Mouse (Mus musculus): ENCODE results near the gene Necab3.

Gene Necab3

GRCm38 (mm10) chr2:154558264-154559039 lies at the start of gene Necab3:
Necab3 (minus strand) TSS chr2:154558890.
- peak; percentile 54 for DNase-seq (ENCODE audit: low spot score)

- DNase-seq (ENCODE audit: low spot score), result no peak
Observed at GRCm38 (mm10) chr2:154606965-154607364, 48.3 kb upstream of the Necab3 start.

- DNase-seq (ENCODE audit: low spot score), result no peak
Observed at GRCm38 (mm10) chr2:154604156-154604555, 45.5 kb upstream of the Necab3 start.

GRCm38 (mm10) chr2:154603638-154604153 lies 45.0 kb upstream of the Necab3 start, which contains the start of gene Pxmp4:
Pxmp4 (minus strand) TSS chr2:154603708.
- peak; percentile 100 for DNase-seq (ENCODE audit: low spot score)

- DNase-seq (ENCODE audit: low spot score), result no peak
Observed at GRCm38 (mm10) chr2:154603007-154603637, 44.4 kb upstream of the Necab3 start.

GRCm38 (mm10) chr2:154601324-154601723 lies 42.6 kb upstream of the Necab3 start:
- no peak for DNase-seq (ENCODE audit: low spot score)

- no peak for DNase-seq (ENCODE audit: low spot score)
Observed at GRCm38 (mm10) chr2:154600586-154600985, 41.9 kb upstream of the Necab3 start.

- no peak for DNase-seq (ENCODE audit: low spot score)
Observed at GRCm38 (mm10) chr2:154597399-154597798, 38.7 kb upstream of the Necab3 start.

- no peak for DNase-seq (ENCODE audit: low spot score)
Observed at GRCm38 (mm10) chr2:154595775-154596174, 37.1 kb upstream of the Necab3 start.

- no peak for DNase-seq (ENCODE audit: low spot score)
Observed at GRCm38 (mm10) chr2:154593025-154593424, 34.3 kb upstream of the Necab3 start.

- DNase-seq (ENCODE audit: low spot score), result no peak
Observed at GRCm38 (mm10) chr2:154591239-154591638, 32.5 kb upstream of the Necab3 start.

- no peak for DNase-seq (ENCODE audit: low spot score)
Observed at GRCm38 (mm10) chr2:154589051-154589450, 30.4 kb upstream of the Necab3 start.

GRCm38 (mm10) chr2:154586405-154586804 lies 27.7 kb upstream of the Necab3 start:
- no peak for DNase-seq (ENCODE audit: low spot score)

- no peak for DNase-seq (ENCODE audit: low spot score)
Observed at GRCm38 (mm10) chr2:154584931-154585601, 26.4 kb upstream of the Necab3 start.

- peak; percentile 90 for DNase-seq (ENCODE audit: low spot score)
Observed at GRCm38 (mm10) chr2:154583906-154584872, 25.5 kb upstream of the Necab3 start.

GRCm38 (mm10) chr2:154581421-154581820 lies 22.7 kb upstream of the Necab3 start:
- no peak for DNase-seq (ENCODE audit: low spot score)

- no peak for DNase-seq (ENCODE audit: low spot score)
Observed at GRCm38 (mm10) chr2:154580586-154580985, 21.9 kb upstream of the Necab3 start.

GRCm38 (mm10) chr2:154577744-154578067 lies 19.0 kb upstream of the Necab3 start:
- no peak for DNase-seq (ENCODE audit: low spot score)

GRCm38 (mm10) chr2:154576876-154577743 lies 18.4 kb upstream of the Necab3 start:
- no peak for DNase-seq (ENCODE audit: low spot score)

GRCm38 (mm10) chr2:154574271-154574670 lies 15.6 kb upstream of the Necab3 start:
- DNase-seq (ENCODE audit: low spot score), result no peak

GRCm38 (mm10) chr2:154572996-154573395 lies 14.3 kb upstream of the Necab3 start:
- no peak for DNase-seq (ENCODE audit: low spot score)
